Mouse (Mus musculus) megakaryocyte-erythroid progenitor cell, adult 5 weeks (primary cell): ENCODE results near the gene Nr1h3. TPM values are rescaled to one million over a fixed set of nuclear protein-coding genes. Genes with fewer than 3 reads are reported as not detected.

Experiments used
- polyA plus RNA-seq: library from polyadenylated mRNA; stranded (reverse); fragments of >175 nt; gene quantifications from 2 replicates; pipeline ENCODE4 v1.2.3, GENCODE M21; 2012

The Nr1h3 gene
- polyA plus RNA-seq, result 1.9 TPM in 2 replicates

GRCm38 (mm10) chr2:91202222-91202971, at the start of gene Nr1h3, which contains the start of gene Acp2:
Nr1h3 (minus strand) TSS chr2:91202834.
Acp2 (plus strand) TSS chr2:91202885.

GRCm38 (mm10) chr2:91236601-91237510, 34.2 kb upstream of the Nr1h3 start, which contains the start of gene Ddb2:
Ddb2 (minus strand) TSS chr2:91236982.

GRCm38 (mm10) chr2:91183711-91184405, 18.8 kb downstream of the Nr1h3 start, which contains the start of gene Madd:
Madd (minus strand) TSS chr2:91183837.

Other genes starting within 250 kb of the Nr1h3 start
- gene Rapsn, start 167.2 kb downstream of the Nr1h3 start, polyA plus RNA-seq, result 7.6 and 9.6 TPM in 2 replicates
- gene Psmc3, start 148.8 kb downstream of the Nr1h3 start, polyA plus RNA-seq, result 156 and 164 TPM in 2 replicates
- gene Slc39a13, start 132.4 kb downstream of the Nr1h3 start, polyA plus RNA-seq, result 22.1 and 22.9 TPM in 2 replicates
- gene Spi1, start 120.4 kb downstream of the Nr1h3 start, polyA plus RNA-seq, result 314 and 409 TPM in 2 replicates
- gene Mybpc3, start 84.7 kb downstream of the Nr1h3 start, polyA plus RNA-seq, result 0.21 and 0.42 TPM in 2 replicates
- 20.5 and 24.3 TPM in 2 replicates for gene Madd, start 19.0 kb downstream of the Nr1h3 start, polyA plus RNA-seq
- 4.7 and 4.9 TPM in 2 replicates for gene Acp2, start 51 bp upstream of the Nr1h3 start, polyA plus RNA-seq
- gene Ddb2, start 34.1 kb upstream of the Nr1h3 start, polyA plus RNA-seq, result 0.94 and 1.8 TPM in 2 replicates
- gene Pacsin3, start 53.1 kb upstream of the Nr1h3 start, polyA plus RNA-seq, result 0.18 and 0.63 TPM in 2 replicates
- 41.2 and 43.3 TPM in 2 replicates for gene Arfgap2, start 62.1 kb upstream of the Nr1h3 start, polyA plus RNA-seq
- gene 1110051M20Rik, start 241.9 kb upstream of the Nr1h3 start, polyA plus RNA-seq, result 7.0 and 8.9 TPM in 2 replicates